Mouse (Mus musculus): ENCODE results near the gene Megf11.

DNA sequence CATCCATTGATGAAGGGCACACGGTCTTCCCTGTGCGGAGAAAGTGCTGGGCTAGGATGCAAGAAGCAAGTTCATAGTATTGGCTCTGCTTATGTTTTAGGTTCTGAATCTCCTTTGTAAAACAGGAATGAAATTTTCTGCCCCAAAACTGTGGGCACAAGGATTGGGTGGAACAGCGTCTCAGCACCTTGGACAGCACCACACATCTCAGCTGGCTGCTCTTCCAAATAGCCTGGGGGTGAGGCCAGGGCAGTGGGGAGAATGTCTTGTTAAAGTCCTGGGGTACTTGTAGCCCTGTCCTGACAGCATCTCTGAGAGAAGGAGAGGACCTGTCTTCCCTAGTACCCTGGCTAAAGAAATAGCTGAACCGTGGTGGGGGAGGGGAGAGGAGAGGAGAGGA is 281.1 kb downstream of the Megf11 start:
- TF ChIP-seq POLR2A (IDR thresholded peaks at IDR 0.05; ENCODE audit: insufficient read depth, low read depth, low read length) (no peak), CTCF (IDR thresholded peaks at IDR 0.05) (no peak), EP300 (IDR thresholded peaks at IDR 0.05; ENCODE audit: insufficient read depth, low read depth, low read length) (no peak)
